Mouse (Mus musculus): ENCODE measurements around the gene Asphd2.

GRCm38 (mm10) chr5:112377380-112377779 is 17.3 kb downstream of the Asphd2 start:
- TF ChIP-seq CTCF (IDR thresholded peaks at IDR 0.05 in 2 of 3, conservative IDR thresholded peaks at IDR 0.05 in 1 of 3; ENCODE audit: control insufficient read depth in 1 of 3, insufficient read depth in 1 of 3, low read depth in 2 of 3, low read length in 3 of 3, poor library complexity in 1 of 3, severe bottlenecking in 1 of 3), result no peak
- no peak for TF ChIP-seq GATA1 (IDR thresholded peaks at IDR 0.05; ENCODE audit: low read depth, low read length)
- no peak for TF ChIP-seq BHLHE40 (IDR thresholded peaks at IDR 0.05; ENCODE audit: borderline replicate concordance, low read depth, low read length)
- no peak for TF ChIP-seq POLR2AphosphoS2 (IDR thresholded peaks at IDR 0.05; ENCODE audit: low read length)
- TF ChIP-seq USF2 (IDR thresholded peaks at IDR 0.05; ENCODE audit: borderline replicate concordance in 1 of 2, insufficient read depth in 1 of 2, low read depth in 1 of 2, low read length in 2 of 2), result no peak
- no peak for TF ChIP-seq POLR2A (IDR thresholded peaks at IDR 0.05; ENCODE audit: control insufficient read depth in 1 of 2, insufficient read depth in 1 of 2, low read depth in 1 of 2, low read length in 2 of 2, poor library complexity in 1 of 2)
- TF ChIP-seq TCF12 (IDR thresholded peaks at IDR 0.05; ENCODE audit: low read depth, low read length), result no peak
- TF ChIP-seq E2F4 (IDR thresholded peaks at IDR 0.05; ENCODE audit: borderline replicate concordance, low read depth, low read length), result no peak
- no peak for TF ChIP-seq HCFC1 (IDR thresholded peaks at IDR 0.05; ENCODE audit: low read depth, low read length)
- no peak for TF ChIP-seq UBTF (IDR thresholded peaks at IDR 0.05; ENCODE audit: borderline replicate concordance, insufficient read depth, low read depth, low read length)
- TF ChIP-seq ZMIZ1 (IDR thresholded peaks at IDR 0.05; ENCODE audit: low read depth, low read length), result no peak
- TF ChIP-seq EP300 (IDR thresholded peaks at IDR 0.05; ENCODE audit: low read depth in 1 of 2, low read length in 2 of 2), result no peak
